Mouse (Mus musculus) myocyte (in vitro differentiated cells): ENCODE measurements around the gene Cep128.

Experiments used
- CEBPB ChIP-seq: IDR thresholded peaks from 2 replicates; pipeline ENCODE4 v1.6.1; 2011; ENCODE audit warnings: mild to moderate bottlenecking, moderate library complexity; ENCODE audit not compliant: poor library complexity, insufficient read depth, severe bottlenecking
- E2F4 ChIP-seq: IDR thresholded peaks from one replicate; pipeline ENCODE4 v1.6.1; 2011; ENCODE audit warnings: mild to moderate bottlenecking, control low read depth, moderate library complexity; ENCODE audit not compliant: insufficient read depth
- MAX ChIP-seq: IDR thresholded peaks from one replicate; pipeline ENCODE4 v1.6.1; 2011; ENCODE audit warnings: low read depth, mild to moderate bottlenecking, control low read depth
- MYOD1 ChIP-seq, 3 experiments: IDR thresholded peaks; one replicate each; pipeline ENCODE4 v1.6.1; 2011; ENCODE audit warnings: control low read depth in 2 of 3, low read depth in 2 of 3, mild to moderate bottlenecking in 2 of 3, moderate library complexity in 1 of 3; ENCODE audit not compliant: insufficient read length in 2 of 3, control insufficient read depth in 1 of 3
- MYOG ChIP-seq, 3 experiments: IDR thresholded peaks; one replicate each; pipeline ENCODE4 v1.6.1; 2011; ENCODE audit warnings: control low read depth in 2 of 3, low read depth in 2 of 3, mild to moderate bottlenecking in 2 of 3; ENCODE audit not compliant: insufficient read length in 2 of 3, control insufficient read depth in 1 of 3, insufficient read depth in 1 of 3
- POLR2A ChIP-seq: IDR thresholded peaks from one replicate; pipeline ENCODE4 v1.6.1; 2011; ENCODE audit warnings: low read depth, mild to moderate bottlenecking, control low read depth, moderate library complexity; ENCODE audit not compliant: insufficient read length
- POLR2AphosphoS2 ChIP-seq: IDR thresholded peaks from one replicate; pipeline ENCODE4 v1.6.1; 2011; ENCODE audit warnings: low read depth, control low read depth; ENCODE audit not compliant: insufficient read length
- REST ChIP-seq: IDR thresholded peaks from one replicate; pipeline ENCODE4 v1.6.1; 2011; ENCODE audit warnings: mild to moderate bottlenecking, control low read depth, moderate library complexity; ENCODE audit not compliant: insufficient read depth, insufficient read length
- SRF ChIP-seq: IDR thresholded peaks from one replicate; pipeline ENCODE4 v1.6.1; 2011; ENCODE audit warnings: low read depth; ENCODE audit not compliant: control insufficient read depth, insufficient read length
- TCF12 ChIP-seq: IDR thresholded peaks from one replicate; pipeline ENCODE4 v1.6.1; 2011; ENCODE audit warnings: mild to moderate bottlenecking, control low read depth; ENCODE audit not compliant: poor library complexity, insufficient read depth, severe bottlenecking
- TCF3 ChIP-seq: IDR thresholded peaks from one replicate; pipeline ENCODE4 v1.6.1; 2011; ENCODE audit warnings: low read depth, control low read depth; ENCODE audit not compliant: insufficient read length
- USF1 ChIP-seq: IDR thresholded peaks from one replicate; pipeline ENCODE4 v1.6.1; 2011; ENCODE audit warnings: low read depth, mild to moderate bottlenecking, control low read depth, moderate library complexity

DNA sequence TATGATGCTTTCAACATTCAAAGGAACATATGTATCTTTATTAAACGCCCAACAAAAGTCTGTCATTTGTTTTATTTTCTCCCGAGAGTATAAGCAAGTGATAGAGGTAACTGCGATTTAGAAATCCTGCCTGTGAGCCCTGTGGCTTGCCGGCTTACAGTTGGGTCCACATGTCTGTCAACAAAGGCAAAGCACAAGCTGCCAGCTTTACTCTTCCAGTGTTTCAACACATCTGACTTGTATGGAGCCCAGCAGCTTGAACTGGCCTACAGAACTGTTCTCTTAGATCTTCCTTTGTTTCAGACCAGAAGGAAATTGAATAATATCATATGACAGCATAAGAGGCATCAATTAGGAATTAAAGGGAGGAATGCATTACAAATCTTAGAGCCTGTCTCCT lies 357.1 kb downstream of the Cep128 start:
- TF ChIP-seq POLR2AphosphoS2, result no peak
- TF ChIP-seq POLR2A, result no peak
- TF ChIP-seq REST, result no peak
- TF ChIP-seq TCF12, result no peak
- no peak for TF ChIP-seq MAX
- TF ChIP-seq USF1, result no peak
- no peak for TF ChIP-seq CEBPB
- no peak for TF ChIP-seq E2F4
- no peak for TF ChIP-seq MYOD1 (IDR thresholded peaks at IDR 0.05; ENCODE audit: control insufficient read depth in 1 of 3, insufficient read length in 2 of 3, low read depth in 2 of 3)
- TF ChIP-seq MYOG (IDR thresholded peaks at IDR 0.05; ENCODE audit: control insufficient read depth in 1 of 3, insufficient read depth in 1 of 3, insufficient read length in 2 of 3, low read depth in 2 of 3), result no peak
- TF ChIP-seq TCF3, result no peak
- no peak for TF ChIP-seq SRF
